Mouse (Mus musculus) erythroblast, embryonic 14.5 days (primary cell): ENCODE data around the gene Kcnh6. TPM values are rescaled to one million over a fixed set of nuclear protein-coding genes. Genes with fewer than 3 reads are reported as not detected.
"Not testable (repeated sequence)": the region's sequence is repeated elsewhere in the genome, so short reads cannot be mapped to it uniquely, and the experiment has no call there.

Source experiments
- H3K27me3 ChIP-seq: 2 replicates; pipeline ENCODE4 v1.6.1; 2012; ENCODE audit warnings: inconsistent platforms; ENCODE audit not compliant: control insufficient read depth
- H3K36me3 ChIP-seq: 2 replicates; pipeline ENCODE4 v1.6.1; 2012; ENCODE audit warnings: mild to moderate bottlenecking, inconsistent platforms; ENCODE audit not compliant: control insufficient read depth
- H3K4me1 ChIP-seq: 2 replicates; pipeline ENCODE4 v1.6.1; 2012; ENCODE audit warnings: inconsistent platforms; ENCODE audit not compliant: control insufficient read depth
- H3K4me3 ChIP-seq: replicated peaks from 2 replicates; pipeline ENCODE3; 2012; ENCODE audit warnings: moderate library complexity, mild to moderate bottlenecking, inconsistent platforms
- H3K9me3 ChIP-seq: 2 replicates; pipeline ENCODE4 v1.6.1; 2012; ENCODE audit warnings: low read length, inconsistent platforms, mixed read lengths; ENCODE audit not compliant: control insufficient read depth
- GATA1 ChIP-seq: IDR thresholded peaks from 2 replicates; pipeline ENCODE4 v1.6.1; 2012; ENCODE audit warnings: low read length, inconsistent platforms, mixed read lengths
- TAL1 ChIP-seq: IDR thresholded peaks from 3 replicates; pipeline ENCODE4 v1.6.1; 2012; ENCODE audit warnings: low read length, inconsistent platforms, mixed read lengths
- polyA plus RNA-seq: library from polyadenylated mRNA; stranded (reverse); fragments of >175 nt; gene quantifications from 2 replicates; pipeline ENCODE4 v1.2.3, GENCODE M21; 2012

Kcnh6 gene
- polyA plus RNA-seq, 1 experiment: not detected

- Histone ChIP-seq H3K9me3 (no peaks in the 10 kb centered on the region), H3K4me3 (no peak overlapping the region), H3K27me3 (peaks cover 16% of the 10 kb centered on the region), H3K36me3 (no peaks in the 10 kb centered on the region), H3K4me1 (peaks cover 3% of the 10 kb centered on the region)
- TF ChIP-seq TAL1 (no peak), GATA1 (no peak)
These were observed 3.3 kb upstream of the Kcnh6 start for GRCm38 (mm10) chr11:106004576-106004975.

GRCm38 (mm10) chr11:106005970-106006369 is 2.0 kb upstream of the Kcnh6 start:
- TF ChIP-seq TAL1 (no peak), GATA1 (no peak)
- no peaks in the 10 kb centered on the region for H3K36me3 ChIP-seq
- no peak overlapping the region for H3K4me3 ChIP-seq
- peaks cover 3% of the 10 kb centered on the region for H3K4me1 ChIP-seq
- peaks cover 30% of the 10 kb centered on the region for H3K27me3 ChIP-seq
- no peaks in the 10 kb centered on the region for H3K9me3 ChIP-seq

- peaks cover 82% of the 10 kb centered on the region for H3K27me3 ChIP-seq
- TF ChIP-seq TAL1 (no peak), GATA1 (no peak)
- H3K36me3 ChIP-seq: no peaks in the 10 kb centered on the region
- H3K4me3 ChIP-seq: no peak overlapping the region
- H3K4me1 ChIP-seq: peaks cover 3% of the 10 kb centered on the region
- no peaks in the 10 kb centered on the region for H3K9me3 ChIP-seq
These were observed 4.8 kb downstream of the Kcnh6 start for GRCm38 (mm10) chr11:106012711-106013110.

GRCm38 (mm10) chr11:106013556-106014225 is 5.8 kb downstream of the Kcnh6 start:
- no peak for TF ChIP-seq TAL1
- no peak for TF ChIP-seq GATA1
- Histone ChIP-seq H3K9me3 (no peaks in the 10 kb centered on the region), H3K4me3 (no peak overlapping the region), H3K36me3 (no peaks in the 10 kb centered on the region), H3K27me3 (peaks cover 82% of the 10 kb centered on the region), H3K4me1 (no peaks in the 10 kb centered on the region)

GRCm38 (mm10) chr11:106016440-106016839 is 8.5 kb downstream of the Kcnh6 start:
- TF ChIP-seq GATA1: no peak
- no peak for TF ChIP-seq TAL1
- Histone ChIP-seq H3K4me3 (no peak overlapping the region), H3K9me3 (no peaks in the 10 kb centered on the region), H3K27me3 (peaks cover 86% of the 10 kb centered on the region), H3K4me1 (no peaks in the 10 kb centered on the region), H3K36me3 (no peaks in the 10 kb centered on the region)

GRCm38 (mm10) chr11:106020051-106020763 is 12.3 kb downstream of the Kcnh6 start:
- Histone ChIP-seq H3K27me3 (peaks cover 88% of the 10 kb centered on the region), H3K36me3 (no peaks in the 10 kb centered on the region), H3K4me1 (no peaks in the 10 kb centered on the region), H3K4me3 (no peak overlapping the region), H3K9me3 (no peaks in the 10 kb centered on the region)
- TF ChIP-seq TAL1 (no peak), GATA1 (no peak)

- H3K4me3 ChIP-seq: no peak overlapping the region
- H3K27me3 ChIP-seq: peaks cover 58% of the 10 kb centered on the region
- no peak for TF ChIP-seq TAL1
- no peak for TF ChIP-seq GATA1
- H3K36me3 ChIP-seq: no peaks in the 10 kb centered on the region
- H3K9me3 ChIP-seq: no peaks in the 10 kb centered on the region
- peaks cover 19% of the 10 kb centered on the region for H3K4me1 ChIP-seq
These were observed 17.9 kb downstream of the Kcnh6 start for GRCm38 (mm10) chr11:106025774-106026173.

- H3K27me3 ChIP-seq: peaks cover 50% of the 10 kb centered on the region
- TF ChIP-seq TAL1 (no peak), GATA1 (no peak)
- no peaks in the 10 kb centered on the region for H3K36me3 ChIP-seq
- H3K4me1 ChIP-seq: peaks cover 19% of the 10 kb centered on the region
- H3K9me3 ChIP-seq: no peaks in the 10 kb centered on the region
- no peak overlapping the region for H3K4me3 ChIP-seq
These were observed 18.7 kb downstream of the Kcnh6 start for GRCm38 (mm10) chr11:106026465-106027151.

GRCm38 (mm10) chr11:106027607-106028006 is 19.7 kb downstream of the Kcnh6 start:
- no peak for TF ChIP-seq GATA1
- TF ChIP-seq TAL1: no peak
- Histone ChIP-seq H3K36me3 (no peaks in the 10 kb centered on the region), H3K4me1 (peaks cover 19% of the 10 kb centered on the region), H3K27me3 (peaks cover 40% of the 10 kb centered on the region), H3K4me3 (no peak overlapping the region), H3K9me3 (no peaks in the 10 kb centered on the region)

GRCm38 (mm10) chr11:106032074-106032473 is 24.1 kb downstream of the Kcnh6 start:
- not testable (repeated sequence) for H3K36me3 ChIP-seq, H3K9me3 ChIP-seq, H3K4me3 ChIP-seq, H3K27me3 ChIP-seq
- peaks cover 14% of the 10 kb centered on the region for H3K4me1 ChIP-seq
